Mouse (Mus musculus): ENCODE measurements around the gene Gna12. TPM values are rescaled to one million over a fixed set of nuclear protein-coding genes. Genes with fewer than 3 reads are reported as not detected.
A peak's percentile ranks its signal among the peaks of the same experiment; 100 is the strongest.

The Gna12 gene
- polyA plus RNA-seq, 1 experiment from 2014 or later, result 5.4 TPM

DNA sequence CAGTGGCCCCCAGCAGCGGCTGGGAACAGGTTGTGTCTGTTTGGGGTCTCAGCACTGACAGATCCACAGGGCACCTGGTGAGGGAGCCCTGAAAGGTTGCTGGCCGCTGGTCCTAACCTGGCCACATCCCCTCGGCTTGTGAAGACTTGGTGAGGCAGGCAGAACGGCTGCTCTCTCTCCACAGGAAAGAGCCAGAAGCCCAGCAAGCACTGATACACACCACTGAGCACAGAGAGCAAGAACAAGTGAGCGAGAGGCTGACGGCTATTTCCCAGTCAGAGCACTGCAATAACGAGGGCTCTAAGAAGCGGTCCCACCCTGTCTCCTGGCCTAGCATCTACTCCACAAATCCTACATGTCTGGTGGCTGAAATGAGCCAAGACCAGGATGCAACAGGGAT, 71.4 kb downstream of the Gna12 start:
- peaks cover 10% of the 10 kb centered on the region; the same call in 1 of the 2 replicates for H3K36me3 ChIP-seq (ENCODE audit: control insufficient read depth, insufficient read depth, low read length)
- H3K27me3 ChIP-seq (replicated peaks; ENCODE audit: control insufficient read depth, insufficient read depth, low read length), result no peaks in the 10 kb centered on the region
- no peak for ATAC-seq
- no peak overlapping the region for H3K27ac ChIP-seq (ENCODE audit: low read length)
- no peak overlapping the region for H3K4me2 ChIP-seq (ENCODE audit: low read depth, low read length)
- 0 out of 2 replicates have a peak, but pooled peaks cover 4% of the 10 kb centered on the region for H3K4me1 ChIP-seq (ENCODE audit: control insufficient read depth, insufficient read depth, low read length)
- no peak overlapping the region for H3K4me3 ChIP-seq (ENCODE audit: low read length)
- 86% methylated on average over 8 of the region's 8 CpGs for whole genome bisulfite sequencing
- H3K9me3 ChIP-seq (ENCODE audit: control insufficient read depth, low read length), result no peaks in the 10 kb centered on the region
- no peak overlapping the region for H3K9ac ChIP-seq (ENCODE audit: low read depth, low read length)

DNA sequence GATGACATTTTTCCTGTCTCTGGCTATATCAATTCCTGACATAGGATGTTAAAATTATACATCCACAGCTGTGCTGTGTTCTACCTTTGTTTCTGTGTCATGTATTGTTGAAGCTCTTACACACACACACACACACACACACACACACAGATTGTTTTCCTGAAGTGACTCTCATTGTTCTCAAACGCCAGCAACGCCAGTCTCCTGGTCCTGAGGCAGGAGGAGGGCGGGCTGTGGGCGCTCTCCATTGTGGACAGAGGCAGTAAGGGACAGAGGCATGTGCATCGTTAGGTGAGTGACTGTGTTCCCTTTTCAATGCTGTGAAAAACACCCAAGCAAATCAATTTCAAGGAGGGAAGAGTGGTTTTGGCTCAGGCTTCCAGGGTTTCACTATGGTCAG, 77.0 kb downstream of the Gna12 start:
- peaks cover 11% of the 10 kb centered on the region for H3K4me1 ChIP-seq (ENCODE audit: control insufficient read depth, insufficient read depth, low read length)
- no peak overlapping the region for H3K9ac ChIP-seq (ENCODE audit: low read depth, low read length)
- no peaks in the 10 kb centered on the region for H3K27me3 ChIP-seq (replicated peaks; ENCODE audit: control insufficient read depth, insufficient read depth, low read length)
- no peak overlapping the region for H3K4me3 ChIP-seq (ENCODE audit: low read length)
- ATAC-seq, result no peak
- H3K4me2 ChIP-seq (ENCODE audit: low read depth, low read length), result no peak overlapping the region
- no peak overlapping the region for H3K27ac ChIP-seq (ENCODE audit: low read length)
- peaks cover 9% of the 10 kb centered on the region; the same call in 1 of the 2 replicates for H3K36me3 ChIP-seq (ENCODE audit: control insufficient read depth, insufficient read depth, low read length)
- 0 out of 2 replicates have a peak, but pooled peaks cover 7% of the 10 kb centered on the region for H3K9me3 ChIP-seq (ENCODE audit: control insufficient read depth, low read length)
- WGBS, result 67% methylated on average over 5 of the region's 5 CpGs

DNA sequence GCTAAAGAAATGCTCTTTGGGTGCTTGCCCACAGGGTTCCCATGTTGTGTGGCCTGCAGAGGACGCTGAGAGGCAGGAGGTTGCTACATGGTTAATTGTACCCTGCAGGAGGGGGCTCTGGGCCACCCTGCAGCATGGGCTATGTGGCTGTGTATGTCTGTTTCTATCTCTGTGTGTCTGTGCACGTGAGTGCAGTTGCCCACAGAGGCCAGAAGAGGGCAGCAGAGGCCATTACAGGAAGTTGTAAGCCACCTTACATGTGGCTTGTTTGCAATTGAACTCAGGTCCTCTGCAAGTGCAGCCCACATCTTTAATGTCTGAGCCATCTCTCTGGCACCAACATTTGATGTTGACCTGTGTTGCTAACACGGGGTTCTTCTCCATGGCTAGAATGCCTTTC, 77.6 kb downstream of the Gna12 start:
- Histone ChIP-seq H3K9ac (ENCODE audit: low read depth, low read length) (no peak overlapping the region), H3K36me3 (ENCODE audit: control insufficient read depth, insufficient read depth, low read length) (peaks cover 9% of the 10 kb centered on the region; the same call in 1 of the 2 replicates), H3K4me2 (ENCODE audit: low read depth, low read length) (no peak overlapping the region), H3K27me3 (replicated peaks; ENCODE audit: control insufficient read depth, insufficient read depth, low read length) (no peaks in the 10 kb centered on the region), H3K4me3 (ENCODE audit: low read length) (no peak overlapping the region), H3K9me3 (ENCODE audit: control insufficient read depth, low read length) (0 out of 2 replicates have a peak, but pooled peaks cover 7% of the 10 kb centered on the region), H3K4me1 (ENCODE audit: control insufficient read depth, insufficient read depth, low read length) (peaks cover 11% of the 10 kb centered on the region), H3K27ac (ENCODE audit: low read length) (no peak overlapping the region)
- ATAC-seq, result no peak
- WGBS, result 94% methylated on average over 3 of the region's 3 CpGs

DNA sequence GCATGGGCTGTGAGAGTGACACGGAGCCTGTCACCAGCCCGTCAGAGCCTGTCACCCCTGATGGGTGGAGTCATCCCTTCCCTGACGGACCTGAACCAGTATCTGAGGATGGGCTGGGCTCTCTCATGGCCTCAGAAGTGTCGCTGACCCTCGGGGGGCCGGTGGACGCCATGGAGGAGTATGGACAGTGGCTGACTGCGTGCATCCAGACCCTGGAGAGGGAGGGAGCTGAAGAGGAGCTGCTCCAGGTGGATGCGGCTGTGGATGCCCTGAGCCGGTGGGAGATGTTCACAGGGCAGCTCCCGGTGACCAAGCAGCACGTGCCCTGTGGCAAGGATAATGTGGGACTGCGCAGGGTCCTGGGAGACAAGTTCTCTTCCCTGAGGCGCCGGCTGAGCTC, 78.2 kb downstream of the Gna12 start:
- H3K27ac ChIP-seq (ENCODE audit: low read length), result no peak overlapping the region
- no peak overlapping the region for H3K9ac ChIP-seq (ENCODE audit: low read depth, low read length)
- H3K4me2 ChIP-seq (ENCODE audit: low read depth, low read length), result no peak overlapping the region
- H3K9me3 ChIP-seq (ENCODE audit: control insufficient read depth, low read length), result 0 out of 2 replicates have a peak, but pooled peaks cover 7% of the 10 kb centered on the region
- ATAC-seq, result no peak
- peaks cover 9% of the 10 kb centered on the region; the same call in 1 of the 2 replicates for H3K36me3 ChIP-seq (ENCODE audit: control insufficient read depth, insufficient read depth, low read length)
- peaks cover 11% of the 10 kb centered on the region for H3K4me1 ChIP-seq (ENCODE audit: control insufficient read depth, insufficient read depth, low read length)
- no peak overlapping the region for H3K4me3 ChIP-seq (ENCODE audit: low read length)
- no peaks in the 10 kb centered on the region for H3K27me3 ChIP-seq (replicated peaks; ENCODE audit: control insufficient read depth, insufficient read depth, low read length)
- 94% methylated on average over 15 of the region's 15 CpGs for WGBS

DNA sequence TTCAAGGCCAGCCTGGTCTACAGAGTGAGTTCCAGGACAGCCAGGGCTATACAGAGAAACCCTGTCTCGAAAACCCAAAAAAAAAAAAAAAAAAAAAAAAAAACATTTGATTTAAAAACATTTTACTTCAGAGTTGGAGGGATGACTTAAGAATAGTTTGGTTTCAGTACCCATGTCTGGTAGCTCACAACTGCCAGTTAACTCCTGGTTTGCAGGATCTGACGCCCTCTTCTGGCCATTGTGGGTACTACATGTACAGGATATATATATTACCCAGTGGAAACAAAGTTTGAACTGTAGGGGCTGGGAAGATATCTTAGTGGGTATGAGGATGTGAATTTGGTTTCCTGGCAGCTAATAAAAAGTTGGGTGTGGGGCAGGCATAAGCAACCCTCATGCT, 79.3 kb downstream of the Gna12 start:
- Histone ChIP-seq H3K9me3 (ENCODE audit: control insufficient read depth, low read length) (0 out of 2 replicates have a peak, but pooled peaks cover 7% of the 10 kb centered on the region), H3K27ac (ENCODE audit: low read length) (no peak overlapping the region), H3K27me3 (replicated peaks; ENCODE audit: control insufficient read depth, insufficient read depth, low read length) (no peaks in the 10 kb centered on the region), H3K36me3 (ENCODE audit: control insufficient read depth, insufficient read depth, low read length) (peaks cover 9% of the 10 kb centered on the region; the same call in 1 of the 2 replicates), H3K4me3 (ENCODE audit: low read length) (no peak overlapping the region), H3K9ac (ENCODE audit: low read depth, low read length) (no peak overlapping the region), H3K4me1 (ENCODE audit: control insufficient read depth, insufficient read depth, low read length) (peaks cover 11% of the 10 kb centered on the region), H3K4me2 (ENCODE audit: low read depth, low read length) (no peak overlapping the region)
- no peak for ATAC-seq
- WGBS, result 3% methylated on average over 1 of the region's 2 CpGs

DNA sequence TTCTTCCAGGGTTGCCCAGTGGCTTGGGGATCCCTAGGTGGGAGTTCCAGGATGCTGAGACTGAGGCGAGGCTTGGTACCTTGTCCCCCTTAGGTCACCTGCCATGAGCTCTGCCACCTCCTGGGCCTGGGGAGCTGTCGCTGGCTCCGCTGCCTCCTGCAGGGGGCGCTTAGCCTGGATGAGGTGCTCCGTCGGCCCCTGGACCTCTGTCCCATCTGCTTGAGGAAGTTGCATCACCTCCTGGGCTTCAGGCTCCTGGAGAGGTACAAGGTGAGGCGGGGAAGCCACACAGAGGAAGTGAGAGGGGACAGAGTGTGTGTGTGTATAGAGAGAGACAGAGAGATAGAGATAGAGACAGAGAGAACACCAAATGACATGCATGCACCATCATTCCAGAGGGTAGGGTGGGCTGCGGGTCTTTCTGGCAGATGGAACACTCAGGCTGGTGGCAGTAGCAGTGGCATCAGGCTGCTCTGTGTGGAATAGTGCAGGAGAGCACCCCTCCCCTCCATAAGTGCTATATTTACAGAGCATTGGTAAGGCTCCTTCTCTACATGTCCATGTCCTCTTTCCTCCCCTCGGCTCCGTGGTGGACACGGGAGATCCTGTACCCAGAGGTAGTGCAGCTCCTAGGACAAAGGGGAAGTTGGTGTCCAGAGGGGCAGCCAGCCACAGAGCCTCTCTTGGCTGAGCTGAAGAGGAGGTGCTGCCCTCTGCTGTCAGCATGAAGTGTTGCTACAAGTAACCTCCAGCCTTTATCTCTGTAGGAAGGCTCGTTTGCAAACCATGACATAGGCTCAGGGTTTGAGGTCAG, 81.0 kb downstream of the Gna12 start:
- H3K9me3 ChIP-seq (ENCODE audit: control insufficient read depth, low read length), result 0 out of 2 replicates have a peak, but pooled peaks cover 7% of the 10 kb centered on the region
- peak; percentile 84 for ATAC-seq
- H3K27me3 ChIP-seq (replicated peaks; ENCODE audit: control insufficient read depth, insufficient read depth, low read length), result no peaks in the 10 kb centered on the region
- H3K4me1 ChIP-seq (ENCODE audit: control insufficient read depth, insufficient read depth, low read length), result peaks cover 11% of the 10 kb centered on the region
- WGBS, result 18% methylated on average over 12 of the region's 12 CpGs
- peak overlapping the region; percentile 64 for H3K9ac ChIP-seq (ENCODE audit: low read depth, low read length)
- peak overlapping the region; percentile 57 for H3K4me2 ChIP-seq (ENCODE audit: low read depth, low read length)
- 0 out of 2 replicates have a peak, but pooled peaks cover 5% of the 10 kb centered on the region for H3K36me3 ChIP-seq (ENCODE audit: control insufficient read depth, insufficient read depth, low read length)
- H3K27ac ChIP-seq (ENCODE audit: low read length), result 0 out of 2 replicates have a peak overlapping the region, but pooled peaks have one; percentile 15
- peak overlapping the region; percentile 39 for H3K4me3 ChIP-seq (ENCODE audit: low read length)

DNA sequence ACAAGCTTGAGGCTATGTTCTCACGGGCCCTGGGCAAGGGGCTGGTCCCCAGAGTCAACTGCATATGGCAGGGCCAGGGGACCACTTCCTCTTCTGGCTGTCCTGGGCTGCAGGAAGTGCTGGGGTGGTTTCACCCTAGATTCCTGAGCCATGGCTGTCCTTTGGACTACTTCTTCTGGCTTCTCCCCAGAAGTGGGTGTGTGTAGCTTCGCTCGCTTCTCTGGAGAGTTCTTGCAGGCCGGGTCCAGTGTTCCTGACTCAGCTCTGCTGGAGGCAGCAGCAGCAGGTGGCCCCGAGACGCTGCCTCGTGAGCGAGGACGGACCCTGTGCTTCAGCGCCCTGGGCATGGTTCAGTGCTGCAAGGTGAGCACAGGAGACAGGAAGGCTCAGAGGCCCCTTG, 81.8 kb downstream of the Gna12 start:
- no peaks in the 10 kb centered on the region for H3K27me3 ChIP-seq (replicated peaks; ENCODE audit: control insufficient read depth, insufficient read depth, low read length)
- peaks cover 11% of the 10 kb centered on the region for H3K4me1 ChIP-seq (ENCODE audit: control insufficient read depth, insufficient read depth, low read length)
- 0 out of 2 replicates have a peak, but pooled peaks have one; percentile 17 for ATAC-seq
- 0 out of 2 replicates have a peak, but pooled peaks cover 7% of the 10 kb centered on the region for H3K9me3 ChIP-seq (ENCODE audit: control insufficient read depth, low read length)
- H3K4me3 ChIP-seq (ENCODE audit: low read length), result no peak overlapping the region
- H3K4me2 ChIP-seq (ENCODE audit: low read depth, low read length), result no peak overlapping the region
- H3K27ac ChIP-seq (ENCODE audit: low read length), result no peak overlapping the region
- H3K9ac ChIP-seq (ENCODE audit: low read depth, low read length), result no peak overlapping the region
- 0 out of 2 replicates have a peak, but pooled peaks cover 5% of the 10 kb centered on the region for H3K36me3 ChIP-seq (ENCODE audit: control insufficient read depth, insufficient read depth, low read length)
- WGBS, result 89% methylated on average over 10 of the region's 10 CpGs

DNA sequence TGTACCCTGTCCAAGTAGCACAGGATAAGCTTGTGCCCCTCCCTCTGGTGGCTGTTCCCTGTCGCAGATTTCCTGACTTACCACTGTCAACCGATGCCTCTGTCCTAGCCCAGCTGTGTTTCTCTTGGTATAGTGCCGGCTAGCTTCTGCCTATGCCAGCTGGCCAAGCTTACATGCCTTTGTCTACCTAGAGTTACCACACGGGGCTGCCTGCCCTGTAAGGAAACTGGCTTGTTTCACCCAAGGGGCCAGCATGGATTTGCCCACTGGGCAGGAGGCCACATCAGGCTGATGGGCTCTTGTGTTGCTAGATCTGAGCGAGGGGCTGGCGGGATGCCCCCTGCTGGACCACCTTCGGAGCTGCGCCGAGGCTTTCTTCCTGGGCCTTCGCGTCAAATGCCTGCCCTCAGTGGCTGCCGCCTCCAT, 86.5 kb downstream of the Gna12 start:
- 41% methylated on average over 12 of the region's 12 CpGs for WGBS
- Histone ChIP-seq H3K9ac (ENCODE audit: low read depth, low read length) (no peak overlapping the region; the same call in 1 of the 2 replicates), H3K9me3 (ENCODE audit: control insufficient read depth, low read length) (no peaks in the 10 kb centered on the region), H3K4me3 (ENCODE audit: low read length) (no peak overlapping the region), H3K36me3 (ENCODE audit: control insufficient read depth, insufficient read depth, low read length) (no peaks in the 10 kb centered on the region), H3K4me1 (ENCODE audit: control insufficient read depth, insufficient read depth, low read length) (peaks cover 3% of the 10 kb centered on the region), H3K4me2 (ENCODE audit: low read depth, low read length) (no peak overlapping the region), H3K27me3 (replicated peaks; ENCODE audit: control insufficient read depth, insufficient read depth, low read length) (no peaks in the 10 kb centered on the region), H3K27ac (ENCODE audit: low read length) (no peak overlapping the region)
- ATAC-seq, result no peak

DNA sequence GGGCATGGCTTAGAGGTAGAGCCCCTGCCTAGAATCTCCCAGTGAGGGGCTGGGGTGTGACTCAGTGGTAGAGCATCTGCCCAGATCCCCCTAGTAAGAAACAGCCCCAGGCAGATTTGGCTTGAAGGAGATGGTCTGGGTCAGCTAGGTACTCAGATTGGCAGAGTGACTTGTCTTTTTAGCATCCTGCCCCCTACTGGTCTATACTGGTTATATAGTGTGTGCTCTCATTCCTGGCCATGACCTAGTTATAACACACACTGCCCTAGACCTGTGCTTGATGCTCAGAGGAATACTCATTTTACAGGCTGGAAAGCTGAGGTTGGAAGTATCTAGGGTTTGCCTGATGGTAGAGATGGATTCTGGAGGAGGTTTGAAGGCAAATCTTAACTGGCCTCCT, 88.4 kb downstream of the Gna12 start:
- H3K27me3 ChIP-seq (replicated peaks; ENCODE audit: control insufficient read depth, insufficient read depth, low read length), result 0 out of 2 replicates have a peak, but pooled peaks cover 4% of the 10 kb centered on the region
- no peak overlapping the region for H3K4me3 ChIP-seq (ENCODE audit: low read length)
- H3K27ac ChIP-seq (ENCODE audit: low read length), result no peak overlapping the region
- no peak overlapping the region for H3K4me2 ChIP-seq (ENCODE audit: low read depth, low read length)
- 0 out of 2 replicates have a peak, but pooled peaks have one; percentile 20 for ATAC-seq
- H3K9me3 ChIP-seq (ENCODE audit: control insufficient read depth, low read length), result no peaks in the 10 kb centered on the region
- H3K36me3 ChIP-seq (ENCODE audit: control insufficient read depth, insufficient read depth, low read length), result no peaks in the 10 kb centered on the region
- no peaks in the 10 kb centered on the region for H3K4me1 ChIP-seq (ENCODE audit: control insufficient read depth, insufficient read depth, low read length)
- H3K9ac ChIP-seq (ENCODE audit: low read depth, low read length), result no peak overlapping the region
